Mouse (Mus musculus) hindbrain, embryonic 11.5 days (tissue): Measurements from ENCODE around the gene Cdr2. TPM values are rescaled to one million over a fixed set of nuclear protein-coding genes. Genes with fewer than 3 reads are reported as not detected.
"Not testable (repeated sequence)": the region's sequence is repeated elsewhere in the genome, so short reads cannot be mapped to it uniquely, and the experiment has no call there.

Experiments used
- ATAC-seq: fragments of 200-750 bp; cut with Nextera tagmentation; 2 replicates; pipeline ENCODE4 v1.8.0; 2017; ENCODE audit warnings: mild to moderate bottlenecking, moderate TSS enrichment, moderate library complexity; ENCODE audit not compliant: low FRiP score
- DNase-seq: peaks from one replicate; pipeline ENCODE4 v3.0.0-alpha.2; 2015; ENCODE audit warnings: low spot score
- H3K27ac ChIP-seq: fragments of 300-500 bp; sonication (generic); 2 replicates; pipeline ENCODE4 v1.5.1; 2014; ENCODE audit warnings: mild to moderate bottlenecking, low read depth, low read length
- H3K27me3 ChIP-seq: fragments of 300-500 bp; sonication (generic); 2 replicates; pipeline ENCODE4 v1.6.1; 2014; ENCODE audit warnings: mild to moderate bottlenecking, low read length, moderate library complexity, mixed read lengths; ENCODE audit not compliant: control insufficient read depth, insufficient read depth
- H3K36me3 ChIP-seq: fragments of 300-500 bp; sonication (generic); 2 replicates; pipeline ENCODE4 v1.6.1; 2014; ENCODE audit warnings: mild to moderate bottlenecking, low read length, moderate library complexity, mixed read lengths; ENCODE audit not compliant: control insufficient read depth, insufficient read depth
- H3K4me1 ChIP-seq: fragments of 300-500 bp; sonication (generic); replicated peaks from 2 replicates; pipeline ENCODE4 v1.6.1; 2014; ENCODE audit warnings: low read length, mixed read lengths; ENCODE audit not compliant: control insufficient read depth, insufficient read depth
- H3K4me2 ChIP-seq: fragments of 300-500 bp; sonication (generic); replicated peaks from 2 replicates; pipeline ENCODE4 v1.6.1; 2014; ENCODE audit warnings: mild to moderate bottlenecking, low read depth, low read length
- H3K4me3 ChIP-seq: fragments of 300-500 bp; sonication (generic); 2 replicates; pipeline ENCODE4 v1.5.1; 2014; ENCODE audit warnings: low read depth, low read length
- H3K9ac ChIP-seq: fragments of 300-500 bp; sonication (generic); 2 replicates; pipeline ENCODE4 v1.6.1; 2014; ENCODE audit warnings: low read depth, low read length
- H3K9me3 ChIP-seq: fragments of 300-500 bp; sonication (generic); 2 replicates; pipeline ENCODE4 v1.6.1; 2016; ENCODE audit warnings: low read length; ENCODE audit not compliant: control insufficient read depth
- WGBS: fragments of 180-500 bp; shearing (Covaris S2); extraction: QIAGEN DNeasy Blood & Tissue Kit; methylation state at CpG from one replicate; pipeline ENCODE4 v1.1.7; 2014; 5-methylcytosine and 5-hydroxymethylcytosine counted together
- polyA plus RNA-seq: library from polyadenylated mRNA; unstranded; fragments of >200 nt; fragmentation: Nextera tagmentation; extraction: Ambion mirVana; gene quantifications from 2 replicates; pipeline ENCODE4 v1.2.1, GENCODE M21; 2014

Gene Cdr2
- 17.9 and 19.2 TPM in 2 replicates for polyA plus RNA-seq

- Histone ChIP-seq H3K9ac (peak within 1 kb of the TSS; percentile 83), H3K27me3 (no peaks in the 10 kb centered on the region), H3K4me1 (no peaks in the 10 kb centered on the region; the same call in 1 of the 2 replicates), H3K27ac (peak within 1 kb of the TSS; percentile 77), H3K36me3 (no peaks in the 10 kb centered on the region), H3K9me3 (no peaks in the 10 kb centered on the region), H3K4me3 (peak within 1 kb of the TSS; percentile 93), H3K4me2 (peak within 1 kb of the TSS; percentile 79)
- WGBS: under 1% methylated on average over 38 of the region's 46 CpGs
- ATAC-seq (peak; percentile 97), DNase-seq (peak; percentile 98)
Measured at GRCm38 (mm10) chr7:120982200-120982841, at the start of gene Cdr2, which contains the start of gene Mfsd13b. TSS of gene Cdr2 (minus strand) at chr7:120982312. TSS of gene Mfsd13b (plus strand) at chr7:120982509.

GRCm38 (mm10) chr7:121029947-121030346 lies 47.8 kb upstream of the Cdr2 start:
- not testable (repeated sequence) for H3K36me3 ChIP-seq, DNase-seq, H3K9ac ChIP-seq, ATAC-seq, H3K4me1 ChIP-seq, H3K4me2 ChIP-seq, H3K4me3 ChIP-seq, H3K9me3 ChIP-seq, H3K27ac ChIP-seq, H3K27me3 ChIP-seq

DNA sequence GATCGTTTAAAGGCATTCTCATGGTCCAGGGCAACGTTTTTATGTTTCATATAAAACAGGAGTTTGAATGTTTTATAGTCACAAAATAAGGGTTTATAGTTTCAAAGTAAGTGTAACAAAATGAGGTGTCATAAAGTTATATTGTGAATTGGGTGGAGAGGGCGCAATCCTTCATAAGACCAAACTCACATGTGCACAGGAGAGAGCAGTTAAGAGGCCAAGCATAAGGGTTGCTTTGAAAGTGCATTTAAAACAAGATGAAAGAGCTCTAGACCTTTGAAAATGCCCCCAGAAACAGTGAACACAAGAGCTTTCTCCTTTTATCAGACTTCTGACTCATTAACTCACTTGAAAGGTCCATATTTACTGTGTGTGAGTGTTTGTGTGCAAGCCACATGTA lies 44.2 kb upstream of the Cdr2 start:
- Histone ChIP-seq H3K9ac (no peak overlapping the region), H3K4me1 (no peaks in the 10 kb centered on the region), H3K27ac (no peak overlapping the region), H3K27me3 (no peaks in the 10 kb centered on the region), H3K36me3 (no peaks in the 10 kb centered on the region), H3K4me2 (no peak overlapping the region), H3K9me3 (no peaks in the 10 kb centered on the region), H3K4me3 (no peak overlapping the region)
- 70% methylated on average over 3 of the region's 3 CpGs for WGBS
- ATAC-seq (no peak), DNase-seq (no peak)

- no peaks in the 10 kb centered on the region for H3K36me3 ChIP-seq
- DNase-seq (no peak), ATAC-seq (no peak)
- H3K4me2 ChIP-seq: no peak overlapping the region
- H3K4me3 ChIP-seq: no peak overlapping the region
- H3K9me3 ChIP-seq: no peaks in the 10 kb centered on the region
- no peaks in the 10 kb centered on the region for H3K27me3 ChIP-seq
- H3K9ac ChIP-seq: no peak overlapping the region
- H3K27ac ChIP-seq: no peak overlapping the region
- 83% methylated on average over 6 of the region's 6 CpGs for WGBS
- H3K4me1 ChIP-seq: no peaks in the 10 kb centered on the region
Measured at GRCm38 (mm10) chr7:121025221-121026008, 43.3 kb upstream of the Cdr2 start.

DNA sequence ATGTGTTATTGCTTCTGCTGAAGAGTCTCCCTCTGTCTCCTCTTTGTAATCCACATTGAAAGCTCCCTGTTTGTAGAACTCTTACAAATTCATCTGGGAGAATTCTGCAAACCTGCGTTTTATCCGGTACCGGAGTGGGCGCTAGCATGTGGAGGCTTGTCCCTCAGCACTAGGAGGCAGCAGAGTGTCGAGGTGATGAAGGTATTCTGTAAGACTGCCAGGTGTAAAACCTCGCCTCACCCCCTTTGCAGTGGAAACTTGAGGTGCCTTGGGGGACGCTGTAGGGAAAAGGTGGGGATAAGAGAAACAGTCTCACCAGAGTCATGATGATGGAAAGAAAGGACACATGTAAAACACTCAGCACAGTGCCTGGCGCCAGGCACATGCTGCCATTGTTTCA lies 38.2 kb upstream of the Cdr2 start:
- no peak overlapping the region for H3K4me2 ChIP-seq
- H3K27me3 ChIP-seq: no peaks in the 10 kb centered on the region
- no peak overlapping the region for H3K4me3 ChIP-seq
- DNase-seq: no peak
- ATAC-seq: no peak
- no peak overlapping the region for H3K9ac ChIP-seq
- no peaks in the 10 kb centered on the region for H3K36me3 ChIP-seq
- H3K4me1 ChIP-seq: no peaks in the 10 kb centered on the region
- H3K9me3 ChIP-seq: no peaks in the 10 kb centered on the region
- no peak overlapping the region for H3K27ac ChIP-seq
- WGBS: 44% methylated on average over 8 of the region's 8 CpGs

GRCm38 (mm10) chr7:121018778-121019177 lies 36.7 kb upstream of the Cdr2 start:
- H3K27ac ChIP-seq: no peak overlapping the region
- ATAC-seq: no peak
- H3K9me3 ChIP-seq: no peaks in the 10 kb centered on the region
- no peak overlapping the region for H3K4me2 ChIP-seq
- H3K4me1 ChIP-seq: no peaks in the 10 kb centered on the region
- no peak overlapping the region for H3K4me3 ChIP-seq
- WGBS: 87% methylated on average over 3 of the region's 3 CpGs
- no peaks in the 10 kb centered on the region for H3K27me3 ChIP-seq
- DNase-seq: no peak
- H3K9ac ChIP-seq: no peak overlapping the region
- no peaks in the 10 kb centered on the region for H3K36me3 ChIP-seq

GRCm38 (mm10) chr7:121014486-121014885 lies 32.4 kb upstream of the Cdr2 start:
- Histone ChIP-seq H3K27me3 (no peaks in the 10 kb centered on the region), H3K4me3 (no peak overlapping the region), H3K9ac (no peak overlapping the region), H3K4me1 (no peaks in the 10 kb centered on the region), H3K4me2 (no peak overlapping the region), H3K9me3 (no peaks in the 10 kb centered on the region), H3K27ac (no peak overlapping the region), H3K36me3 (no peaks in the 10 kb centered on the region)
- WGBS: 90% methylated on average over 10 of the region's 10 CpGs
- ATAC-seq (no peak), DNase-seq (no peak)

GRCm38 (mm10) chr7:121011794-121012689 lies 29.9 kb upstream of the Cdr2 start:
- no peaks in the 10 kb centered on the region for H3K36me3 ChIP-seq
- ATAC-seq (no peak), DNase-seq (no peak)
- H3K4me3 ChIP-seq: no peak overlapping the region
- no peak overlapping the region for H3K27ac ChIP-seq
- no peaks in the 10 kb centered on the region for H3K27me3 ChIP-seq
- 66% methylated on average over 10 of the region's 10 CpGs for WGBS
- no peak overlapping the region for H3K4me2 ChIP-seq
- no peak overlapping the region for H3K9ac ChIP-seq
- no peaks in the 10 kb centered on the region for H3K9me3 ChIP-seq
- no peaks in the 10 kb centered on the region for H3K4me1 ChIP-seq
